Mouse (Mus musculus): ENCODE measurements at regions not wholly inside any gene's neighbourhood (a gene's known extent, or its start where the extent isn't known, plus 50 kb on each side); places are given as distances from the start of the nearest gene placed in this dataset.

DNA sequence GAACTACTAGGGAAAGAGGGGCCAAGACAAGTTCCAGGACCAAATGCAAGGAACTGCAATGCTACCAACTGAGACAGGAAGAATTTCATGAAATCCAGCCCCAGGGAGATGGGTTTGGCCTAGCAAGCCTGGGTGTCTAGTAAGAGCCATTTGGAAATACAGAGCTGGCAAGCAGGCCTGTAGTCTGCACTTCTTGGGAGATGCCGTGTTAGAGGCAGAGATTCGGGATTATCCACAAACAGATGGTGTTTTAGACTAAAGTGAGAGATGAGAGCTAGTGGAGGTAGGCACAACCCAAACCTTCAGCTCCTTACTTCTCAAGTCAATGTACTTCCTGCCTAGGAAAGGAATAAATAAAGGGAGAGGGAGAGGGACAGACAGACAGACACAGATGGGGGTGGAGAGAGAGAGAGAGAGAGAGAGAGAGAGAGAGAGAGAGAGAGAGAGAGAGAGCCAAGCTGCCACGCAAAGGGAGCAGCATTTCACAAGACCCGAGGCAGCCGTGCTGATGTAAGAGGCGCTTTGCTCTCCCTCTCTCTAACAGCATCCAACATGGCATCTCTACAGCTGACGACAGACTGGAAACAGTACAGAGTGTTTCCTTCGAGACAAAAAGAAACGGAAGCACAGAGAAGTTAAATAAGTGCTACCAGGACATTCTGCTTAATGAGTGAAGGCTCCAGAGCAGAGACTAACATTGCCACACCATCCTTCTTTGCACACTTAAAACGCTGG lies 182.9 kb downstream of the Irs2 start:
- TF ChIP-seq CTCF (IDR thresholded peaks at IDR 0.05; ENCODE audit: extremely low read depth, insufficient read depth, insufficient read length, insufficient replicate concordance) (no peak), POLR2A (IDR thresholded peaks at IDR 0.05; ENCODE audit: low read depth, low read length) (no peak)
